Mouse (Mus musculus) erythroblast, embryonic 14.5 days (primary cell): ENCODE measurements around the gene Tbc1d22a. TPM values are rescaled to one million over a fixed set of nuclear protein-coding genes. Genes with fewer than 3 reads are reported as not detected.
"Not testable (repeated sequence)": the region's sequence is repeated elsewhere in the genome, so short reads cannot be mapped to it uniquely, and the experiment has no call there.

ENCODE experiments used
- H3K27me3 ChIP-seq: 2 replicates; pipeline ENCODE4 v1.6.1; 2012; ENCODE audit warnings: inconsistent platforms; ENCODE audit not compliant: control insufficient read depth
- H3K36me3 ChIP-seq: 2 replicates; pipeline ENCODE4 v1.6.1; 2012; ENCODE audit warnings: mild to moderate bottlenecking, inconsistent platforms; ENCODE audit not compliant: control insufficient read depth
- H3K4me1 ChIP-seq: 2 replicates; pipeline ENCODE4 v1.6.1; 2012; ENCODE audit warnings: inconsistent platforms; ENCODE audit not compliant: control insufficient read depth
- H3K4me3 ChIP-seq: replicated peaks from 2 replicates; pipeline ENCODE3; 2012; ENCODE audit warnings: moderate library complexity, mild to moderate bottlenecking, inconsistent platforms
- H3K9me3 ChIP-seq: 2 replicates; pipeline ENCODE4 v1.6.1; 2012; ENCODE audit warnings: low read length, inconsistent platforms, mixed read lengths; ENCODE audit not compliant: control insufficient read depth
- GATA1 ChIP-seq: IDR thresholded peaks from 2 replicates; pipeline ENCODE4 v1.6.1; 2012; ENCODE audit warnings: low read length, inconsistent platforms, mixed read lengths
- TAL1 ChIP-seq: IDR thresholded peaks from 3 replicates; pipeline ENCODE4 v1.6.1; 2012; ENCODE audit warnings: low read length, inconsistent platforms, mixed read lengths
- polyA plus RNA-seq: library from polyadenylated mRNA; stranded (reverse); fragments of >175 nt; gene quantifications from 2 replicates; pipeline ENCODE4 v1.2.3, GENCODE M21; 2012

Gene Tbc1d22a
- polyA plus RNA-seq, 1 experiment: 0.92 TPM

DNA sequence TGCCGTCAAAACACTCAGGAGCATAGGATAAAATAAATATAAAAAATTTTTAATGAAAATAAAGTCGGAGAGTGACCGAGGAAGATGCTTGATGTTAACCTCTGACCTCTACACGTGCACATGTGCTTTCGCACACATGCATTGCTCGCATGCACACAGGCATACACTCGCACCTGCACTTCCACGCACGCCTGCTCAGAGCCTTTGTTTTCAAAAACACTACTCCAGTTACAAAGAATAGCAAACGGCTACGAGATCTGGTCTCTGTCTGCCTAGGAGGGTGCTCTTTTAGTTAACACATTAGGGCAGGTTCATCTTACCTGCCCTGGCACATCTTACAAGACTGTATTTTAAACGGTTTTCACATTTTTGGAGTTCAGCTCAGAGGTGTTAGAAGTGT is 42.9 kb upstream of the Tbc1d22a start:
- Histone ChIP-seq H3K27me3 (no peaks in the 10 kb centered on the region), H3K9me3 (no peaks in the 10 kb centered on the region), H3K36me3 (no peaks in the 10 kb centered on the region)

DNA sequence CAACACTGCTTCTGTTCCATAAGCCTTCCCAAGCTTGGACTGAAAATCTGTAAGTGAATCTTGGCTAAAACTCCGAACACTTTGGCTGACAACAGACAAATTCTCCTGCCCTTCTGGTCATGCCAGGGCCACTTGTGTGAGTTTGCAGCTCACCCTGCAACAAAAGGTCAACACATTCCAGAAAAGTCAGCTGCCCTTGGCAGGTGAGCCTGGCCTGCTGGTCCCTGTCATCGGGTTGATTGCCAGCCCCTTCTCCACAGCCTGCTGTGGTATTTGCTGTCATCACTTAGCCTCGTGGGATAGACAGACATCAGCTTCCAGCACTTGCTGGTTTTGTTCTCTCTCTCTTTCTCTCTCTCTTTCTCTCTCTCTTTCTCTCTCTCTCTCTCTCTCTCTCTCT is 42.1 kb upstream of the Tbc1d22a start:
- Histone ChIP-seq H3K4me3 (no peak overlapping the region), H3K4me1 (no peaks in the 10 kb centered on the region), H3K36me3 (no peaks in the 10 kb centered on the region), H3K27me3 (no peaks in the 10 kb centered on the region), H3K9me3 (no peaks in the 10 kb centered on the region)
- TF ChIP-seq TAL1 (no peak), GATA1 (no peak)

More for the DNA sequence above, 42.9 kb upstream of the Tbc1d22a start:
- TF ChIP-seq TAL1 (no peak), GATA1 (no peak)
- Histone ChIP-seq H3K4me1 (no peaks in the 10 kb centered on the region), H3K4me3 (no peak overlapping the region)

DNA sequence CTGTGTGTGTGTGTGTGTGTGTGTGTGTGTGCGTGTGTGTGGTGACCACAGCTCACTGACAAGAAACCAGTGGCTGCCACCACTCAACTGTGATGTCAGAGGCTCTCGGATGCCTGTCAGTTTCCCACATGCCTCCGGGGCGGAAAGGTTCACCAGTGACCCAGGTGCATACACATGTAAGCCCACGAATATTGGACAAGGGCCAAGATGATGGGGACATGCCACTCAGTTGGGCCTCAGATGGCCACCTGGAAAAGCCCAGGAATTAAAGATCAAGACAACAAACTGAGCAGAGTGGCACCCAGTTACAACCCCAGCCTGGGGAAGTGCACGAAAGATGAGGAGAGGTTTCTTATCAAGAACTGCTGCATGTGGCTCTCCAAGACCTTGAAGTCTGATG is 41.7 kb upstream of the Tbc1d22a start:
- Histone ChIP-seq H3K4me3 (no peak overlapping the region), H3K36me3 (no peaks in the 10 kb centered on the region), H3K9me3 (no peaks in the 10 kb centered on the region)

DNA sequence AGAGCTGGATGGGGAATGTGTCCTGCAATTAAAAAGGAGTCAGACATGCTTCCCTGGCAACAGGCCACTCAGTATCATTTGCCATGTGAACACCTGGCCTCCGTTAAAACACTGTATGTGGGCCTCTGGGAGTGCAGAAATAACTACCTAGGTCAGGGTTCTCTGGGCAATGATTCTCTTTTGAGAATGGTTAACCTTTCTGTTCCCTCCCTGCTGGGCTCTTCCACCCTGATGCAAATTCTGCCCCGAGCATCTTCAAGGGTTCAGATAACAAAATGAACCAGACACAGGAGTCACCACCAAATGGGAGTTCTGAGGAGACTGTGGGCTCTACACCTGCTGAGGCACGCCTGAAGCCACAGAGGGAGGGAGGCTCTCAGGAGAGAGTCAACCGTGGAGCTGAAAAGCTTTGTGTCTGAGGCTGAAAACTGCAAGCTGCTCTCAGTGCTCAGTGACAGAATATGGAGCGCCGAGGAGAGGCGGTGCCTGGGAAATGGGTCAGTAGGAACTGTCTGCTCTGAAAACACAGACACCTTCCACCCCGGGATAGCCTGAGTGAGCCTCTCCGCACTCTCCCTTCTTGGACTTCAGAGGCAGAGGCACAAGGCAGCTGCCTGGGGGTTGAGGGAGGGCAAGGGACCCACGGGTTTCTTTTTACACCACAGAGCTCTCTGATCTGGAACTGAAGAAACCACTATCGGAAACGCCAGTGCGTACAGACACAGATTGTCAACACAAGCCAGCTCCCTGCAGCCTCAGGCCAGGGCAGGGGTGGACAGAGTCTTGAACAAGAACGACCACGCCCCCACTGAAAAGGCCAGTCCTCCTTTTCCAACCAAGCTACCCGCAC is 40.9 kb upstream of the Tbc1d22a start:
- Histone ChIP-seq H3K27me3 (no peaks in the 10 kb centered on the region), H3K36me3 (no peaks in the 10 kb centered on the region), H3K9me3 (no peaks in the 10 kb centered on the region), H3K4me1 (no peaks in the 10 kb centered on the region), H3K4me3 (no peak overlapping the region)
- no peak for TF ChIP-seq TAL1
- TF ChIP-seq GATA1: no peak

More for the DNA sequence above, 41.7 kb upstream of the Tbc1d22a start:
- no peak for TF ChIP-seq GATA1
- TF ChIP-seq TAL1: no peak
- Histone ChIP-seq H3K27me3 (no peaks in the 10 kb centered on the region), H3K4me1 (no peaks in the 10 kb centered on the region)

DNA sequence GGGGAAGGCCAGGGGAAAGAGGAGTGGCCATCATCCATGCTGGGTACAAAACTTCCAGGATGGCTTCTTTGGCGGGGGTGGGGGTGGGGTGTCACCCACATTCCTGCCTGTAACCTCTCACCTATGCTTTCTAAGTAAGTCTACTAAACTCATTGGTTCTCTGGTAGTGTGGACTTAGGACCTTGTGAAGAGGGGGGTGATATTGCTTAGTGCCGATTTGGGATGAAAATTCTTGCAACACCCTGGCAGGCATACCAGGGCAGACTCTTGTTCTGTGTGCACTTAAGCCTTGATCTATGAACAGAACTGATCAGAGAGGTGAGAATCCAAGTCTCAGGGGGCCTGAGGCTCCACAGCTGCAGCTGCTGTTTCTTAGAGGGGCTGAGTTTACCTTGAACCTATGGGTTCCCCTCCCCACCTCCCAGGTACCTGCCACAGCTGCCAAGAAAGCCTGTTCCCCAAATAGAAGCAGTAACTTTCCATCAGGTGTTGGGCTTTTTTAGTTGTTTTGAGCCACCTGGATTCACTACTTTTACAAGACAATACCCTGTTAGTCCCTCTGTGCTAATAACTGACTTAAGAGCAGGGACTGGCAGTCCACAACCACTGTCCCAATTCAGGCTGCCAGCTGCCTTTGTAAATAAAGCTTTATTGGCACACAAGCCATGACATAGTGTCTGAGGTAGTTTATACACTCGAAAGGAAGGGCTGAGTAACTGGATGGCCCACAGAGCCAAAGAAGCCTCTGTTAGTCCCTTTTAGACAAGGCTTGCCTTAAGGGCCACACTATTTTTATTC is 38.8 kb upstream of the Tbc1d22a start:
- H3K4me3 ChIP-seq: no peak overlapping the region
- no peaks in the 10 kb centered on the region for H3K27me3 ChIP-seq
- H3K9me3 ChIP-seq: no peaks in the 10 kb centered on the region
- H3K36me3 ChIP-seq: no peaks in the 10 kb centered on the region
- TF ChIP-seq TAL1: no peak
- TF ChIP-seq GATA1: no peak
- no peaks in the 10 kb centered on the region for H3K4me1 ChIP-seq

DNA sequence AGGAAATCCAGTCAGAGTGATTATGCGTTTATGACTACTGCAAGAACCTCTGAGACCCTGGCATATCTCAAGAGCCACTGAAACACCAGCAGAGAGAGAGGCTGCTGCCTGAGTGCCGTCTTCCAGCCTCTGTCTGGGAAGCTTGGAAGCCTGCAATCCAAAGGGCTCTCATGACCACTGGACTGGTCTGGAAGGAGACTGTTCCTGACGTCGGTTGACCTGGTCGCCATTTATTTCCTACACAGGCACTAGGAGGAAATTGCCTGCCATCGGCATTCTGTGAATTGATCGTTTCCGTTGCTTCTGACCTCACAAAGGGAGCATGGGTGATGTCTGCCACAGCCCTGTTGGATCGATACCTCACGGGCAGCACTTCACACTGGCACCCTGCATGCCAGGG is 38.1 kb upstream of the Tbc1d22a start:
- Histone ChIP-seq H3K4me1 (no peaks in the 10 kb centered on the region), H3K9me3 (no peaks in the 10 kb centered on the region), H3K36me3 (no peaks in the 10 kb centered on the region), H3K4me3 (no peak overlapping the region), H3K27me3 (no peaks in the 10 kb centered on the region)
- TF ChIP-seq GATA1: no peak
- TF ChIP-seq TAL1: no peak

DNA sequence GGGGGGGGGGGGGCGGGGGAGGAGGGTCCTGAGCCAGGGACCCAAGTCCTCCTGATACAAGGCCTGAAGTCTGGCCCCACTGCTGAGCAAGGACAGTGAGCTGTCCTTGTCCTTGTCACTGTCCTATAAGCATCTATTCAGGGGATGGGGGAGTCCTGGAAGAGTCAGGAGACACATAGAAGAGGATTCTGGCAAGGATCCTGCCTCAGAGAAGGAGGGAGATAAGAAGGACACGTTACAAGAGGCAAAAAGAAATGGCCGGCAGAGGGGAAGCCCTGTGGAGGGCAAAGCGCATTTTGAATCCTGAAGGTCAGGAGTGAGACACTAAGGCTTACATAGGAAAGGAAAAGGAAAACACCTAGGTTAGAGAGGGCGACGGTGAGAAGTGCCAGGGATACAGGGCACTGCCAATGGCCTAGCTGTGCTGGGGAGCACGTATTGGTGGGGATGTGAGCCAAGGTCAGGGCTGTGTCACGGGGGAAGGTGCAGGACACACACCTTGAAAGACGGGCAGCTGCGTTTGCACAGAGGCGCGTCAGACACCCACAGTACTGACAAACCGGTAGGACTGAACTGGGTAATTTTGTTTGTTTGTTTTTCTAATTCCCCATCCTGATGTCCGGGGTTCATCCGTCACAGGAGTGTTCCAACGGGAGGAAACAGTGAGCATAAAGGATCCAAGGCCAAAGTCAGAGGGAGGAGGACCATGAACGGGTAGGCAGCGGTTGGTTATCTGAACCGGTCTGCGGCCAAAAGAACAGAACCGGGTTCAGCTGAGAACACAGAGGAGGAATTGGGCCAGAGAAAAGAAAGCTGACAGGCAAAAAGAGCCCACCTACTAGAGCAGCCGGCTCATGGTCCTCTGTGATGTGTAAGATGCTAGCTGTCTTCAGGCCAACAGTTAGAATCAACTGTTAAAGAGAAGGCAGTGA is 37.2 kb upstream of the Tbc1d22a start:
- no peak for TF ChIP-seq TAL1
- TF ChIP-seq GATA1: no peak
- H3K27me3 ChIP-seq: no peaks in the 10 kb centered on the region
- H3K4me1 ChIP-seq: no peaks in the 10 kb centered on the region
- H3K4me3 ChIP-seq: no peak overlapping the region
- H3K36me3 ChIP-seq: no peaks in the 10 kb centered on the region
- H3K9me3 ChIP-seq: no peaks in the 10 kb centered on the region

DNA sequence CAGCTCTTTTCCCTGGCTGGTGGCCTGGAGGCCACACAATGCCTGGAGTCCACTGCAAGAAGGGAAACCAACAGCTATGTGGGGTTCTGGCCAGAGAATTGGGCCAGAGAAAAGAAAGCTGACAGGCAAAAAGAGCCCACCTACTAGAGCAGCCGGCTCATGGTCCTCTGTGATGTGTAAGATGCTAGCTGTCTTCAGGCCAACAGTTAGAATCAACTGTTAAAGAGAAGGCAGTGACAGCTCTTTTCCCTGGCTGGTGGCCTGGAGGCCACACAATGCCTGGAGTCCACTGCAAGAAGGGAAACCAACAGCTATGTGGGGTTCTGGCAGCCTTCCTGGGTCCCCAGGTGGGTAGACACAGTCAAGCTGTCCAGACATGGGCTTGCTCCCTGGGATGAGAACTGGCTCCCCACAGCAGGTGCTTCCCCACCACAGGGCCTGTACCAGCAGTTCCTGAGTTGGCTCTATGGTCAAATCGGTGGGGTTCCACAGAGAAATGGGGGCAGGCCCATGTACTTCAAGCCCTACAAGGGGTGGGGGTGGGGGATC is 36.5 kb upstream of the Tbc1d22a start:
- not testable (repeated sequence) for H3K27me3 ChIP-seq, H3K4me1 ChIP-seq, H3K4me3 ChIP-seq, H3K9me3 ChIP-seq, H3K36me3 ChIP-seq
